Mouse (Mus musculus): ENCODE data around the gene Zfhx2. TPM values are rescaled to one million over a fixed set of nuclear protein-coding genes. Genes with fewer than 3 reads are reported as not detected.

Zfhx2 gene
- polyA plus RNA-seq, 1 experiment from 2014 or later: 2.5 TPM

DNA sequence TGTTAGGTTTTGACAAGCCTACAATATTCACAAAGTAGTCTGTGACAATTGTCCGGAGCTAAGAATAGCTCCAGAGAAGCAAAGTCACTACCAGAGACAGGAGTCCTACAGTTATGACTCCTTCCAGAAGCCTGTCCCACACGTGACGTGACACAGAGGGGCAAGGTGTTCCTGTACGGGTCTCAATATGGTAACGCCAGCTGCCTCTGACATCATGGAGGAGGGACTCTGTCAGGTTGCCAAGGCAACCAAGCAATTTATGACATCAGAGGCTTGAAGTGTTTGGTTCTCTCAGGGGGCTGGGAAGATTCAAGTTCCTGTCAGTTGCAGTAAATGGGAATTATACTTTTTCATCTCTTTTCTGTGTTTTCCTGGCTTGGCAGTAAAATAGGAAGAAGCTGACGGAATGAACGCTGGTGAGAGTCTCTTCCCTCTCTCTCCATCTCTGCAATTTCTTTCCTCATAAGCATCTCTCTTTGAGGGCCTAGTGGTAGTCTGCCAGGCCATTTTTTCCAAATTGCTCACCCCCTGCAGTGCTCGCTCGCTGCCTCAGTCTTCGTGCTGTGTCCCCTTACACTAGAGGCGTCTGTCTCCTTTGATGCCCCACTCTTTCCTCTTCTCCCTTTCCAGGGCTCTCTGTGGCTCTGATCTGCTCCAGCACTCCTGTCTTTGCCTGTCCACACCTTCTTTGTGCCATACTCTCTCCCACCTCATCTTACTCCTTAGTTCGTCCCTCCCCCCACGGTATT, 2.8 kb downstream of the Zfhx2 start:
- no peak overlapping the region for H3K9ac ChIP-seq
- H3K36me3 ChIP-seq: no peaks in the 10 kb centered on the region
- H3K4me2 ChIP-seq: no peak overlapping the region
- 58% methylated on average over 13 of the region's 13 CpGs for WGBS (ENCODE audit: insufficient replicate concordance)
- ATAC-seq: no peak
- H3K27ac ChIP-seq: no peak overlapping the region
- H3K4me3 ChIP-seq: no peak overlapping the region
- H3K27me3 ChIP-seq (replicated peaks): peaks cover 14% of the 10 kb centered on the region; the same call in 1 of the 2 replicates
- no peaks in the 10 kb centered on the region for H3K9me3 ChIP-seq (replicated peaks)
- H3K4me1 ChIP-seq: peaks cover 36% of the 10 kb centered on the region

DNA sequence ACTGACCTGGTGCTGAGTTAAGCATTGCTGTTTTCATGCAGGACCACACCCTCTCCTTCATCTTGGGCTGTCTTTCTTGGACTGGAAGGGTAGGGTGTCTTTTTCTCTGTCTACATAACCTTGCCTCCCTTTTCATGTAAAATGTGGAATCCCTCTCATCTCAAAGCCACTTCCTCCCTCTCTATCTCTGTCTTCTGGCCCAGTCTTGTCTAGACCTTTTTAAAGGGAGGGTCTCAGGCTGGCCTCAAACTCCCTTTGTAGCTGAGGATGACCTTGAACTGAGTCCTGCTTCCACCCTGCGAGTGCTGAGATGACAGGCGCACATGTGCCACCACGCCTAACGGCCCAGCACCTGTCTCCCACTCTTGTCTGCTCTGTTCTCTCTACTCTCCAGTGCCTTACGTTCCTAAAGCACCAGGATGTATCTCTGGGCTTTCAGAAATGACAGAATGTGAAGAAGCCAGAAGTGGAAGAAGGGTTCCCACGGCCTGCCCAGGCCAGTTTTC, 6.1 kb downstream of the Zfhx2 start:
- Histone ChIP-seq H3K9ac (no peak overlapping the region), H3K27me3 (replicated peaks) (peaks cover 9% of the 10 kb centered on the region; the same call in 1 of the 2 replicates), H3K9me3 (replicated peaks) (no peaks in the 10 kb centered on the region), H3K4me3 (no peak overlapping the region), H3K4me2 (no peak overlapping the region), H3K27ac (no peak overlapping the region; the same call in 1 of the 2 replicates), H3K36me3 (no peaks in the 10 kb centered on the region), H3K4me1 (peaks cover 16% of the 10 kb centered on the region)
- no peak for ATAC-seq
- 76% methylated on average over 6 of the region's 6 CpGs for WGBS (ENCODE audit: insufficient replicate concordance)

DNA sequence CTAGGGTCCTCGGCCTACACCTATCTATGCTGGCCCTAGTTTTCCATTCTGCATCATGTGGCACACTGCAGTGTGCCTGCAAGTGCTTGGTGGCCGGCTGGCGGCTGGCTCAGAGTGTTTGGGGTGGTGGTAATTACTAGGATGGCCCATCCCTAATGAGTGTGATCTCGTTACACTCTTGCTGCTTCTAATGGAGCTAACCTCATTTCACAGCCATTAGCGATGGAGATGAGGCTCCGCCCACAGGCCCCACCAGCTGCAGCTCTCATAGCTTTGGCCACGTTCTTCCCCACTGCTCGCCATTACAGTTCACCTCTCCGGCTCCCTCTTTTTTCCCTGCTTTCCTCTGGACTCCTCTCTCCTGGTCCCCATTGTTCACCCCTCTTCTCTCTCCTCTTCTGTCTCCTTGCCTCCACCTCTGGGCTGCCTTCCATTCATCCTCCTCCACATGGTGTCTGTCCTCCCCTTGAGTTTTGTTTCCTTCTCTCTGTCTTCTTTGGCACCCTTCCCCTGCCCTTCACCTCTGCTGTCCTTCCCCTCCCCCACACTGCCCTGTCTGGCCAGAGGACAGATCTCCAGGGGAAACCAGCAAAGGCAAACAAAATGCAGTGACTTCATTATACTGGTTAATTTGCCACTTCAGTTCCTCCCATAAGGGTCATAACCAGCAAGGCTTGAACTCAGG, 6.7 kb downstream of the Zfhx2 start:
- Histone ChIP-seq H3K4me3 (no peak overlapping the region), H3K9me3 (replicated peaks) (no peaks in the 10 kb centered on the region), H3K27me3 (replicated peaks) (peaks cover 4% of the 10 kb centered on the region; the same call in 1 of the 2 replicates), H3K27ac (no peak overlapping the region), H3K4me1 (peaks cover 12% of the 10 kb centered on the region), H3K4me2 (no peak overlapping the region), H3K9ac (no peak overlapping the region), H3K36me3 (no peaks in the 10 kb centered on the region)
- no peak for ATAC-seq
- WGBS (ENCODE audit: insufficient replicate concordance): 62% methylated on average over 9 of the region's 9 CpGs

DNA sequence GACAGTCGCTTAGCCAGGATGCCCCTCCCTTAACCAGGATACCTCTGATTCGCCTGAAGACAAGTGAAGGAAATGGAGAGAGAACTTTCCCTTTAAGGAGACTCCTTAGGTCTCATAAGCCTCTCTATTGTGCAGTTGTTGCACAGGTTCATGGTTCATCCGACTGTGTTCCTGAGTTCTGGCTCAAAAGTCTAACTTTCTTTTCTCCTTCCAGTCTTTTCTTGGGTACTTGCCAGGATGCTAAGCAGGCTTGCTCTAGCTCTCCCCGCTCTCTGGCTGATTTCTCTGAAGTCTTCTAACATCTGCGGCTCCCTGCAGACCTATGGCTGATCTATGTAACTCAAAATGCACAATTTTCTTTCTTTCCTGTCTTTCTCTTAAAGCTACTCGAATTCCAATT, 8.6 kb downstream of the Zfhx2 start:
- Histone ChIP-seq H3K4me3 (no peak overlapping the region), H3K4me2 (no peak overlapping the region)
- ATAC-seq: no peak

DNA sequence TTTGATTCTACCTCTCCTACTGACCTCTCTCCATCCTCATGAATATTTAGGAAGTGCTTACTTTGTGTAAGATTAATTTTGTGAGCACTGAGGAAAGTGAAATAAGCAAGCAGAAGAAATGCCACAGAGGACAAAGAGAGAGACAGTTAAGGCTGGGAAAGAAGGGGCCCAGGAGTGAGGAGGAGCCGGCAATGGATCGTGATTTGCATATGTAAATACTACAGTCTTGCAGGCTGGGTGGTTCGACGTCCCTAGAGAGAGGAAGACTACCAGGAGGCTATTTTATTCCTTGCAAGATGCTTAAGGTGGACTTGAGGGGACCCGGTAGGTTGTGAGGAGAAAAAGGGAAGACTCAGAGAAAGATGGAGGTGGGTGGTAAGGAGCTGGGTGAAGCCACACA, 11.0 kb downstream of the Zfhx2 start:
- H3K27me3 ChIP-seq (replicated peaks): peaks cover 29% of the 10 kb centered on the region
- H3K9ac ChIP-seq: no peak overlapping the region
- H3K27ac ChIP-seq: no peak overlapping the region
- peaks cover 44% of the 10 kb centered on the region for H3K4me1 ChIP-seq
- no peak overlapping the region for H3K4me2 ChIP-seq
- no peak for ATAC-seq
- no peaks in the 10 kb centered on the region for H3K9me3 ChIP-seq (replicated peaks)
- H3K36me3 ChIP-seq: no peaks in the 10 kb centered on the region
- 39% methylated on average over 5 of the region's 5 CpGs for WGBS (ENCODE audit: insufficient replicate concordance)
- H3K4me3 ChIP-seq: no peak overlapping the region

More for the DNA sequence above, 8.6 kb downstream of the Zfhx2 start:
- H3K4me1 ChIP-seq: peaks cover 26% of the 10 kb centered on the region
- H3K27me3 ChIP-seq (replicated peaks): peaks cover 6% of the 10 kb centered on the region
- no peaks in the 10 kb centered on the region for H3K9me3 ChIP-seq (replicated peaks)
- no peaks in the 10 kb centered on the region for H3K36me3 ChIP-seq
- no peak overlapping the region for H3K9ac ChIP-seq
- 65% methylated on average over 6 of the region's 6 CpGs for WGBS (ENCODE audit: insufficient replicate concordance)
- no peak overlapping the region for H3K27ac ChIP-seq

DNA sequence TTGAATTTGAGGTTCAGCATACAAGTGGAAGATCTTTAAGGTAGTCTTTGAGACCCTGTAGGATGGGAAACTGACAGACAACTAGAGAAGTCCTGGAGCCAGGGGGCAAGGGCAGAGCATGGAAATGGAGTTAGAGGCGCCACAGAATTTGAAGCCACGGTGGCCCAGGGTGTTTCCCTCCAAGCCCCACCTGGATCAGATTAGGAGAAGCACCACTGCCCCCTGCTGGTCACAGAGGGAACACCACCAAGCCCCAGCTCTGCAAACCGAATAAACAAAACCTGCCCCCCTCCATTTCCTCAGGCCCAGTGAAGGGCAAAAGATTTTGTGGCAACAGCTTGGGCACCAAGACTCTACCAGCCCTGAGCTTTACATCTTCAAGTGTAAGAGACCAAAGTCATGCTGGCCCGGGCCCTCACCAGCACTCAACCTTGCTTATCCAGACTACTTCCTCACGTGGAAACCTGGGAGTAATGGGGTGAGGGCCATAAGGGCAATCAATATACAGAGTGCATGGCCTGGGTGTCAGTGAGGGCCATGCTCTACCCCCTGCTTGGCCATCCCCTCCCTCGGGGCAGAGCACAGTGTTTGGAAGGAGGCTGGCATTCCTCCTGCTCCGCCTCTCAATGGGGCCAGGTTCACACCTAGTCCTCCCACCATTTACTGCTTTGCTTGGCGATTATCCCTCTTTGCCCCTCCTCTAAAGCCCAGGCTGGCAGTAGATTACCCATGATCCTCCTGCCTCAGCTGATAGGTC, 12.7 kb downstream of the Zfhx2 start:
- WGBS (ENCODE audit: insufficient replicate concordance): 28% methylated on average over 8 of the region's 8 CpGs

DNA sequence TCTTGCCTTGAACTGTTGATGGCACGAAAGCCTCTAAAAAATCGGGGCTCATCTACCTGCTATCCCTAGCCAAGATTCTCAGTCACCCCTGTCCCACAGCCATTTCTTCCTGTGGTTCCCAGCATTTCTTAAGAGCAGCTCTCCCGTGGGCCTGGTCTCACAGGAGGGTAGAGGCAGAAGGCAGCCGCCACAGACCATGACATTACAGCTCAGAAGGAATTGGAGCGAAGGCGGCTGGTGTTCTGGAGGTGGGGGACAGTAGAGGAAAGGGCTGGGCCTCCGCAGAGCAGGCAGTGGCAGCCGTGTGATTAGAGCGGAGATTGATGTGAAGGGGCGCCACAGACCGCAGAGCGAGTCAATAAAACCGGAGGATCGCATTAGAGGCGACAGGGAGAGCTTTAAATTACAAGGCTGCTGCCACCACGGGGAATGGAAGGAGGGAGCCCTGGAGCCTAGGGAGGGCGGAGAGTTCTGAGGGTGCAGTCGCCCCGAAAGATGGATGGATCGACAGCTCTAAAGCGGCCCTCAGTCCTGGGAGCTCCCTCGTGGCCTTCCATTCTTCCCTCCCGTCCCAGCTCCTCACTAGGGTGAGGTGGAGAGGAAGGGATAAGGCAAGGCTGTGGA, 13.6 kb downstream of the Zfhx2 start:
- Histone ChIP-seq H3K36me3 (peaks cover 16% of the 10 kb centered on the region), H3K4me2 (peak overlapping the region; percentile 39), H3K4me3 (0 out of 2 replicates have a peak overlapping the region, but pooled peaks have one; percentile 0), H3K4me1 (peaks cover 32% of the 10 kb centered on the region), H3K9me3 (replicated peaks) (no peaks in the 10 kb centered on the region), H3K27me3 (replicated peaks) (peaks cover 53% of the 10 kb centered on the region), H3K9ac (0 out of 2 replicates have a peak overlapping the region, but pooled peaks have one; percentile 3), H3K27ac (no peak overlapping the region)
- WGBS (ENCODE audit: insufficient replicate concordance): 3% methylated on average over 23 of the region's 23 CpGs
- 0 out of 2 replicates have a peak, but pooled peaks have one; percentile 38 for ATAC-seq

More for the DNA sequence above, 12.7 kb downstream of the Zfhx2 start:
- Histone ChIP-seq H3K36me3 (peaks cover 8% of the 10 kb centered on the region), H3K9me3 (replicated peaks) (no peaks in the 10 kb centered on the region), H3K27ac (no peak overlapping the region), H3K4me3 (no peak overlapping the region), H3K4me2 (peak overlapping the region; percentile 39), H3K27me3 (replicated peaks) (peaks cover 46% of the 10 kb centered on the region), H3K9ac (no peak overlapping the region), H3K4me1 (peaks cover 32% of the 10 kb centered on the region)
- ATAC-seq: peak; percentile 56

DNA sequence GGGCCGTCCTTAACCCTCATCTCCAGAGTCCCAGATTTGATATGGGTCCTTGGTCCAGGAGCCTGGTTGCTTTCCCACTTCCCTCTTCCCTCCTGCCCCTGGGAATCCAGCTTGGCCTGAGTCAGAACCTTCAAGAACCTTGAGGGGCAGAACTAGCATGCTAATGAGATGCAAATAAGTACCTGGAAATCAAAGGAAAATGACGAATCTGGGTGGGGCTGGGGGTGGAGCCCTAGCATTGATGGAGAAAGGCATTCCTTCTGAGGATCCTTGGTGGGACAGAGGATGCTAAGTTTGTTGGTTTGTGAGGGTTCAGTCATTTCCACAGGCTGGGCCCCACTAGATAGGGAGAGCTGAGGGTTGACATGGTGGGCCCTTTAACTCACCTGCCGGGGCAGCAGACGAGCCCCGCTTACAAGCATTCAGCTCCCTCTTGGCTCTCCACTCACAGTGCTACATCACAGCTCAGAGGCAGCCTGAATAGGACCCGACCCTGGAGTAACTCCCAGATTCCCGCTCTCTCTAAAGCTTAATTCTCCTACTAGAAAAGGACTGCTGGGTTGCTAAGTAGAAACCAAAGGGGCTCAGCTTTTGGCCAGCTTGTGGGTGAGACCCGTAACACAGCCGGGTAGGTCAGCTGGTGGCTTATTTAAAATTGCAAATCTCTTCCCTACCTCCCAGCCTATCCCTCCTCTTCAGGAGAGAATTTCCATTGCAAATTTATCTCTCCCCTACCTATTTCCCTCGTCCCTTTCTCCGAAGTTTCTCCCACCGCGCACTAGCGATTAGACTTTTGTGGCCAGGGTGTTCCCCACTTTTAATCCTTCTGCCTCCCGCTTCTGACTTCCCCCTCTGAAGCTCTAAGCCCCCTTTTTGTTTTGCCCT, 14.4 kb downstream of the Zfhx2 start:
- 30% methylated on average over 15 of the region's 15 CpGs for WGBS (ENCODE audit: insufficient replicate concordance)
- Histone ChIP-seq H3K27ac (no peak overlapping the region), H3K4me1 (peaks cover 32% of the 10 kb centered on the region), H3K27me3 (replicated peaks) (peaks cover 59% of the 10 kb centered on the region), H3K4me3 (no peak overlapping the region), H3K36me3 (peaks cover 24% of the 10 kb centered on the region), H3K9ac (no peak overlapping the region), H3K4me2 (peak overlapping the region; percentile 39; the same call in 1 of the 2 replicates), H3K9me3 (replicated peaks) (no peaks in the 10 kb centered on the region)
- no peak for ATAC-seq

DNA sequence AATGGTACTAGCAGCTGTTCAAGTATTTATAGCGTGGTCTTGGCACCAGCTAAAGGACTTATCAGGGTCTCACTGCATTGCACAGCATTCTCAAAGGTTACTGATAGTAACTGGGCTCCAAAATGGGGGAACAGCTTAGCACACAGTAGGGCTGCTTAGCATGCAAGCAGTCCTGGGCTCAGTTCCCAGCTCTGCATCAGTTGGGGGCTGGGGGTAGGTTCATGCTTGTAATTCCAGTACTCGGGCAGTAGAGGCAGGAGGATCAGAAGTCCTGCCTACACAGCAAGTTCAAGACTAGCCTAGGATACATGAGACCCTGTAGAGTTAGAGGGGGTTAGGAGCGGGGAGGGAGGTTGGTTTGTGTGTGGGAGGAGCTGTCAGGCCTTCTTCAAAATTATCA, 15.2 kb downstream of the Zfhx2 start:
- H3K27ac ChIP-seq: no peak overlapping the region
- no peak for ATAC-seq
- H3K36me3 ChIP-seq: peaks cover 32% of the 10 kb centered on the region
- no peak overlapping the region for H3K4me2 ChIP-seq
- H3K27me3 ChIP-seq (replicated peaks): peaks cover 67% of the 10 kb centered on the region
- H3K9me3 ChIP-seq (replicated peaks): no peaks in the 10 kb centered on the region
- peaks cover 39% of the 10 kb centered on the region for H3K4me1 ChIP-seq
- H3K9ac ChIP-seq: no peak overlapping the region
- WGBS (ENCODE audit: insufficient replicate concordance): 58% methylated on average over 3 of the region's 3 CpGs
- H3K4me3 ChIP-seq: no peak overlapping the region

DNA sequence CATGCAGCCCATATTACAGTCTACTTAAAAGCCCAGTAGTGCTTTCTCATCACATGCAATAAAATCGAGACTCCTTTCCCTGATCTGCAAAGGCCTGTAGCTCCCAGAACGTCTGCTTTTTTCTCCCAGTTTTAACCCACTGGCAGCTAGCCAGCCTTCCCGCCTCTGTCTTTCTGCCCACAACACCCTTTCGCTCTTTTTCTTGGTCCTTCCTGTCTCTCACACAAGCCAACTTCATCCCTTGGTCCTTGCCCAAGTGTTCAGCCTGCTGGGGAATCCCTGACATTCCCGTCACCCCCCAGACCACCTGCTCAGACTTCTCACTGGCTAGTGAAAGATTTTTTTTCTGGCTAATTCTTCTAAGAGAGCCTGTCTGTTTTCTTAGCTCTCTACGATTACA, 15.9 kb downstream of the Zfhx2 start:
- no peak overlapping the region for H3K4me2 ChIP-seq
- H3K4me1 ChIP-seq: peaks cover 46% of the 10 kb centered on the region
- WGBS (ENCODE audit: insufficient replicate concordance): 64% methylated on average over 6 of the region's 6 CpGs
- H3K36me3 ChIP-seq: peaks cover 37% of the 10 kb centered on the region
- H3K9ac ChIP-seq: no peak overlapping the region
- ATAC-seq: no peak
- no peak overlapping the region for H3K4me3 ChIP-seq
- H3K27ac ChIP-seq: no peak overlapping the region
- H3K9me3 ChIP-seq (replicated peaks): no peaks in the 10 kb centered on the region
- peaks cover 74% of the 10 kb centered on the region for H3K27me3 ChIP-seq (replicated peaks)

DNA sequence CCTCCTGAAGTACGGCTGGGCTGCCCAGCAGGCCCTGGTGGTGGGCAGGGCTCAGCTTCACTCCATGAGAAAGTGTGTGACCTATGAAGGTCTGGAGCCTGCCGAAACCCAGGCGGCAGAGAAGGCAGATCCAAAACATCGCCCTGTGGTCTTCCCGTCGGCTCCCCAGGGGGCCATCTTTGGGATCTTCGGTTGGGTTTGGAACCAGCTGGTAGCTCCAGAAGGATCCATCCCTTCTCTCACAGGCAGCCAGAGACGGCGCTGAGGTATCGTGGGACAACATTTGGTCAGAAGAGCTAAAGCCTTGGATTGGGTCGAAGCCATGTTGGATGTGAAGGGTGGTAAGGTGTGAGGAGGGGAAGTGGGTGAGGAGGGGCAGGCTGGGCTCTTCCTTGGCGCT, 17.7 kb downstream of the Zfhx2 start:
- Histone ChIP-seq H3K27me3 (replicated peaks) (peaks cover 86% of the 10 kb centered on the region), H3K4me2 (no peak overlapping the region), H3K27ac (no peak overlapping the region), H3K4me1 (peaks cover 43% of the 10 kb centered on the region), H3K9me3 (replicated peaks) (no peaks in the 10 kb centered on the region), H3K4me3 (no peak overlapping the region), H3K36me3 (peaks cover 37% of the 10 kb centered on the region), H3K9ac (no peak overlapping the region)
- 89% methylated on average over 12 of the region's 12 CpGs for WGBS (ENCODE audit: insufficient replicate concordance)
- ATAC-seq: no peak

Data from liver, embryonic 12.5 days (tissue).